Mouse (Mus musculus): ENCODE measurements at regions not wholly inside any gene's neighbourhood (a gene's known extent, or its start where the extent isn't known, plus 50 kb on each side); places are given as distances from the start of the nearest gene placed in this dataset.
"Not testable (repeated sequence)": the region's sequence is repeated elsewhere in the genome, so short reads cannot be mapped to it uniquely, and the experiment has no call there.

GRCm38 (mm10) chr6:89059431-89059975, 157.5 kb downstream of the Tpra1 start:
- no peak for DNase-seq

- DNase-seq, result no peak
These were observed 163.0 kb downstream of the Tpra1 start for GRCm38 (mm10) chr6:89064977-89065580.

GRCm38 (mm10) chr6:89066588-89066987, 164.5 kb downstream of the Tpra1 start:
- no peak for DNase-seq

GRCm38 (mm10) chr6:89068286-89068685, 166.2 kb downstream of the Tpra1 start:
- DNase-seq, result no peak

GRCm38 (mm10) chr6:89069108-89069507, 167.1 kb downstream of the Tpra1 start:
- no peak for DNase-seq

- DNase-seq, result no peak
These were observed 168.0 kb downstream of the Tpra1 start for GRCm38 (mm10) chr6:89070011-89070410.

- no peak for DNase-seq
These were observed 169.7 kb downstream of the Tpra1 start for GRCm38 (mm10) chr6:89071766-89072165.

GRCm38 (mm10) chr6:89072569-89072968, 170.5 kb downstream of the Tpra1 start:
- no peak for DNase-seq

- no peak for DNase-seq
These were observed 179.7 kb downstream of the Tpra1 start for GRCm38 (mm10) chr6:89081624-89082300.

- DNase-seq, result no peak
These were observed 182.4 kb downstream of the Tpra1 start for GRCm38 (mm10) chr6:89084437-89084836.

- no peak for DNase-seq
These were observed 183.1 kb downstream of the Tpra1 start for GRCm38 (mm10) chr6:89085151-89085550.

GRCm38 (mm10) chr6:89087620-89088019, 185.6 kb downstream of the Tpra1 start:
- DNase-seq, result no peak

GRCm38 (mm10) chr6:89090096-89090495, 188.0 kb downstream of the Tpra1 start:
- no peak for DNase-seq

GRCm38 (mm10) chr6:89095911-89096310, 193.9 kb downstream of the Tpra1 start:
- DNase-seq, result no peak

GRCm38 (mm10) chr6:89097531-89097930, 195.5 kb downstream of the Tpra1 start:
- DNase-seq, result no peak

GRCm38 (mm10) chr6:89119241-89119640, 217.2 kb downstream of the Tpra1 start:
- no peak for DNase-seq

GRCm38 (mm10) chr6:89121023-89121745, 219.1 kb downstream of the Tpra1 start:
- no peak for DNase-seq

- no peak for DNase-seq
These were observed 219.7 kb downstream of the Tpra1 start for GRCm38 (mm10) chr6:89121746-89122070.

- no peak for DNase-seq
These were observed 223.9 kb downstream of the Tpra1 start for GRCm38 (mm10) chr6:89125916-89126315.

GRCm38 (mm10) chr6:89128141-89128540, 226.1 kb downstream of the Tpra1 start:
- DNase-seq, result not testable (repeated sequence)

GRCm38 (mm10) chr6:89140469-89140868, 222.0 kb downstream of the Plxna1 start:
- no peak for DNase-seq

- no peak for DNase-seq
These were observed 209.3 kb downstream of the Plxna1 start for GRCm38 (mm10) chr6:89153027-89153662.

- no peak for DNase-seq
These were observed 204.9 kb downstream of the Plxna1 start for GRCm38 (mm10) chr6:89157501-89157900.
